Mouse (Mus musculus): ENCODE measurements around the gene Skida1.

The Skida1 gene

GRCm38 (mm10) chr2:18015581-18015980 lies 33.3 kb downstream of the Skida1 start:
- DNase-seq (ENCODE audit: low read depth): no peak

- DNase-seq (ENCODE audit: low read depth): no peak
Observed at GRCm38 (mm10) chr2:18012866-18013265, 36.0 kb downstream of the Skida1 start.

- no peak for DNase-seq (ENCODE audit: low read depth)
Observed at GRCm38 (mm10) chr2:18011226-18011625, 37.6 kb downstream of the Skida1 start.

GRCm38 (mm10) chr2:18005137-18005536 lies 43.7 kb downstream of the Skida1 start:
- no peak for DNase-seq (ENCODE audit: low read depth)

- DNase-seq (ENCODE audit: low read depth): no peak
Observed at GRCm38 (mm10) chr2:18004286-18004685, 44.6 kb downstream of the Skida1 start.

GRCm38 (mm10) chr2:18002306-18002705 lies 46.5 kb downstream of the Skida1 start:
- DNase-seq (ENCODE audit: low read depth): no peak

- no peak for DNase-seq (ENCODE audit: low read depth)
Observed at GRCm38 (mm10) chr2:17996858-17997257, 52.0 kb downstream of the Skida1 start, which contains the start of gene H2al2a. H2al2a (minus strand) TSS chr2:17996958.
